Mouse (Mus musculus) heart, embryonic 16.5 days (tissue): Measurements from ENCODE around the gene Gm49711. TPM values are rescaled to one million over a fixed set of nuclear protein-coding genes. Genes with fewer than 3 reads are reported as not detected.
A peak's percentile ranks its signal among the peaks of the same experiment; 100 is the strongest.

Experiments used
- ATAC-seq: fragments of 200-750 bp; cut with Nextera tagmentation; replicated peaks from 2 replicates; pipeline ENCODE4 v1.8.0; 2017; ENCODE audit warnings: moderate number of reproducible peaks; ENCODE audit not compliant: insufficient read depth, low FRiP score; ENCODE audit errors: extremely low read depth
- H3K27ac ChIP-seq: fragments of 300-500 bp; sonication (generic); 2 replicates; pipeline ENCODE4 v1.5.1; 2014; ENCODE audit warnings: mild to moderate bottlenecking, low read length, control low read depth, moderate library complexity
- H3K27me3 ChIP-seq: fragments of 300-500 bp; sonication (generic); 2 replicates; pipeline ENCODE4 v1.6.1; 2014; ENCODE audit warnings: low read length, mixed read lengths; ENCODE audit not compliant: control insufficient read depth, insufficient read depth
- H3K36me3 ChIP-seq: fragments of 300-500 bp; sonication (generic); 2 replicates; pipeline ENCODE4 v1.6.1; 2014; ENCODE audit not compliant: control insufficient read depth, insufficient read depth
- H3K4me1 ChIP-seq: fragments of 300-500 bp; sonication (generic); 2 replicates; pipeline ENCODE4 v1.6.1; 2014; ENCODE audit warnings: low read length, mixed read lengths; ENCODE audit not compliant: control insufficient read depth, insufficient read depth
- H3K4me2 ChIP-seq: fragments of 300-500 bp; sonication (generic); 2 replicates; pipeline ENCODE4 v1.6.1; 2014; ENCODE audit warnings: low read depth, mild to moderate bottlenecking, control low read depth, low read length
- H3K4me3 ChIP-seq: fragments of 300-500 bp; sonication (generic); 2 replicates; pipeline ENCODE4 v1.5.1; 2014; ENCODE audit warnings: mild to moderate bottlenecking, control low read depth, low read length
- H3K9ac ChIP-seq: fragments of 300-500 bp; sonication (generic); 2 replicates; pipeline ENCODE4 v1.6.1; 2014; ENCODE audit warnings: low read length, control low read depth
- H3K9me3 ChIP-seq: fragments of 300-500 bp; sonication (generic); replicated peaks from 2 replicates; pipeline ENCODE4 v1.6.1; 2016; ENCODE audit warnings: low read length; ENCODE audit not compliant: control insufficient read depth
- WGBS: fragments of 180-500 bp; shearing (Covaris S2); extraction: QIAGEN DNeasy Blood & Tissue Kit; methylation state at CpG from one replicate; pipeline ENCODE4 v1.1.7; 2014; 5-methylcytosine and 5-hydroxymethylcytosine counted together
- polyA plus RNA-seq: library from polyadenylated mRNA; unstranded; fragments of >200 nt; fragmentation: Nextera tagmentation; extraction: Ambion mirVana; gene quantifications from 2 replicates; pipeline ENCODE4 v1.2.1, GENCODE M21; 2015

Gene Gm49711
- polyA plus RNA-seq, 1 experiment from 2014 or later: not detected

- ATAC-seq: no peak
- no peaks in the 10 kb centered on the region for H3K4me1 ChIP-seq
- H3K9me3 ChIP-seq: no peaks in the 10 kb centered on the region
- no peaks in the 10 kb centered on the region for H3K27me3 ChIP-seq
- no peaks in the 10 kb centered on the region for H3K36me3 ChIP-seq
- no peak overlapping the region for H3K4me3 ChIP-seq
- H3K4me2 ChIP-seq: no peak overlapping the region
- H3K9ac ChIP-seq: no peak overlapping the region
- 83% methylated on average over 12 of the region's 12 CpGs for WGBS
- no peak overlapping the region for H3K27ac ChIP-seq
These were observed 89.7 kb downstream of the Gm49711 start for GRCm38 (mm10) chr16:92147631-92148366.

DNA sequence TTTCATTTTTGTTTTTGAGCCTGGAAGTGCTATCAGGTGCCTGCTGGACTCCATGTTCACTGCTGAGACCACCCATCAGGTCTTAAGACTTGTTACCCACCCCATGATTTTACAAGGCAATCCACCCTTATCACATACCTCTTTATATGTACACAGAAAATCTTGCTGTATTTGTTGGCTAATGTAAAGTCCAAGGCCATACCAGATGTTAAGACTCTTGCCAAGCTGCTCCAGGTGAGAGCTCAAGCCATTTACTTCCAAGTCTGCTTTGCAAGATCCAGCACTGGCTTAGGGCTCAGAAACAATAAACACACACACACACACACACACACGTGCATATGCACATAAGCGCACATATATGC is 90.2 kb downstream of the Gm49711 start:
- H3K4me2 ChIP-seq: no peak overlapping the region
- no peak overlapping the region for H3K4me3 ChIP-seq
- no peaks in the 10 kb centered on the region for H3K4me1 ChIP-seq
- no peak for ATAC-seq
- H3K27ac ChIP-seq: no peak overlapping the region
- no peaks in the 10 kb centered on the region for H3K36me3 ChIP-seq
- H3K9ac ChIP-seq: no peak overlapping the region
- WGBS: 86% methylated on average over 2 of the region's 2 CpGs
- no peaks in the 10 kb centered on the region for H3K27me3 ChIP-seq
- no peaks in the 10 kb centered on the region for H3K9me3 ChIP-seq

DNA sequence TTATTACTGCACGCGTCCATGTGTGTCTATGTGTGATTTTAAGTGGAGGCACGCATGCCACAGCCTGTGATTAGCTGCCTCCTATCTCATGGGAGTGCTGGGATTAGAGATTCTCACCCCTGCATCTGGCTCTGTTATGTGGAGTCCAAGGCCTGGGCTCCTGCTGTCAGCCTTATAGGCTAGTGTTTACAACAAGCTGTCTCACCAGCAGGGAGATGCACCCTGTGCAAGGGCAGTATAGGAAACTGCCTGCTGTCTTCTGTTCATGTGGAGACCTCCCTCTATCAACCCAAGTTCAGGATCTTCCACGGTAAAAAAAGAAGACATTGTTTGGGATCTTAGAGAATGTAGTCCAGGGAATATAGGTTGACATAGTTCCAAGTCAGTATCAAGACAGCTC is 92.9 kb downstream of the Gm49711 start:
- no peak overlapping the region for H3K4me3 ChIP-seq
- H3K36me3 ChIP-seq: no peaks in the 10 kb centered on the region
- no peak overlapping the region for H3K4me2 ChIP-seq
- H3K27ac ChIP-seq: no peak overlapping the region
- ATAC-seq: no peak
- no peaks in the 10 kb centered on the region for H3K4me1 ChIP-seq
- no peak overlapping the region for H3K9ac ChIP-seq
- H3K9me3 ChIP-seq: no peaks in the 10 kb centered on the region
- WGBS: 51% methylated on average over 4 of the region's 4 CpGs
- no peaks in the 10 kb centered on the region for H3K27me3 ChIP-seq

GRCm38 (mm10) chr16:92158021-92158455 is 99.9 kb downstream of the Gm49711 start:
- ATAC-seq: peak; percentile 74
- peak overlapping the region; percentile 94 for H3K4me2 ChIP-seq
- H3K27me3 ChIP-seq: no peaks in the 10 kb centered on the region
- H3K4me3 ChIP-seq: peak overlapping the region; percentile 56
- no peaks in the 10 kb centered on the region for H3K9me3 ChIP-seq
- 6% methylated on average over 14 of the region's 14 CpGs for WGBS
- peaks cover 7% of the 10 kb centered on the region for H3K4me1 ChIP-seq
- H3K36me3 ChIP-seq: no peaks in the 10 kb centered on the region
- H3K9ac ChIP-seq: peak overlapping the region; percentile 72
- H3K27ac ChIP-seq: peak overlapping the region; percentile 72

GRCm38 (mm10) chr16:92158461-92159091 is 100.5 kb downstream of the Gm49711 start:
- Histone ChIP-seq H3K9me3 (no peaks in the 10 kb centered on the region), H3K4me3 (peak overlapping the region; percentile 56), H3K4me1 (peaks cover 7% of the 10 kb centered on the region), H3K4me2 (peak overlapping the region; percentile 94), H3K27me3 (no peaks in the 10 kb centered on the region), H3K36me3 (no peaks in the 10 kb centered on the region), H3K27ac (peak overlapping the region; percentile 72), H3K9ac (peak overlapping the region; percentile 72)
- peak; percentile 96 for ATAC-seq
- WGBS: 3% methylated on average over 29 of the region's 30 CpGs

- Histone ChIP-seq H3K4me1 (peaks cover 7% of the 10 kb centered on the region), H3K9me3 (no peaks in the 10 kb centered on the region), H3K27me3 (no peaks in the 10 kb centered on the region), H3K9ac (peak overlapping the region; percentile 72), H3K36me3 (no peaks in the 10 kb centered on the region), H3K4me2 (peak overlapping the region; percentile 94), H3K4me3 (peak overlapping the region; percentile 56), H3K27ac (no peak overlapping the region; the same call in 1 of the 2 replicates)
- no peak for ATAC-seq
- WGBS: 29% methylated on average over 6 of the region's 6 CpGs
These were observed 101.0 kb downstream of the Gm49711 start for GRCm38 (mm10) chr16:92159114-92159513.

DNA sequence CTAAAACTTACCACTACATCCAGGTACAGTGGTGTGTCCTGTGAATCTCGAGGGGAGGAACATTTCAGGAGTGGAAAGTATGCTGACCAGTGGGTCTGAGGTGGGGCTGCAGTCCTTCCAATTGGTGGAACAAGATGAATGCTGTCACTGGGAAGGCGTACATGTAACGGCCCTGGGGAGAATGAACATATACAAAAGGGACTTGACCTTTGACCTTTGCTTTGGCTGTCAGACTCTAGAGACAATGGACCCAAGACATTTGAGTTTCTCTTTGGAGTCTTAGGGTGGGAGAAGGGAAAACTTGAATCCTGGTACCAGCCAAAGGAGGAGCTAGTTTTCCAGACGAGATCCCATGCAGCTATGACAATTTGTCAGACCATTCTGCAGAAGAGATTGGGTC is 104.2 kb downstream of the Gm49711 start:
- H3K9me3 ChIP-seq: no peaks in the 10 kb centered on the region
- H3K27me3 ChIP-seq: no peaks in the 10 kb centered on the region
- no peaks in the 10 kb centered on the region for H3K36me3 ChIP-seq
- peaks cover 7% of the 10 kb centered on the region for H3K4me1 ChIP-seq
- no peak overlapping the region for H3K4me3 ChIP-seq
- no peak for ATAC-seq
- WGBS: 70% methylated on average over 4 of the region's 4 CpGs
- H3K4me2 ChIP-seq: no peak overlapping the region
- H3K9ac ChIP-seq: no peak overlapping the region
- no peak overlapping the region for H3K27ac ChIP-seq

GRCm38 (mm10) chr16:92163545-92163944 is 105.4 kb downstream of the Gm49711 start:
- H3K9ac ChIP-seq: no peak overlapping the region
- WGBS: 75% methylated on average over 4 of the region's 4 CpGs
- peaks cover 3% of the 10 kb centered on the region; the same call in 1 of the 2 replicates for H3K4me1 ChIP-seq
- H3K36me3 ChIP-seq: no peaks in the 10 kb centered on the region
- H3K9me3 ChIP-seq: 0 out of 2 replicates have a peak, but pooled peaks cover 5% of the 10 kb centered on the region
- ATAC-seq: no peak
- no peak overlapping the region for H3K4me2 ChIP-seq
- H3K27ac ChIP-seq: no peak overlapping the region
- no peak overlapping the region for H3K4me3 ChIP-seq
- no peaks in the 10 kb centered on the region for H3K27me3 ChIP-seq

- Histone ChIP-seq H3K4me3 (no peak overlapping the region), H3K27me3 (no peaks in the 10 kb centered on the region), H3K27ac (no peak overlapping the region), H3K9me3 (no peaks in the 10 kb centered on the region), H3K4me1 (no peaks in the 10 kb centered on the region), H3K4me2 (no peak overlapping the region), H3K36me3 (no peaks in the 10 kb centered on the region), H3K9ac (no peak overlapping the region)
- WGBS: 81% methylated on average over 1 of the region's 1 CpGs
- ATAC-seq: no peak
These were observed 117.9 kb downstream of the Gm49711 start for GRCm38 (mm10) chr16:92176052-92176451.
